Mouse (Mus musculus) liver, postnatal 0 days (tissue): ENCODE measurements around the gene Syne3. TPM values are rescaled to one million over a fixed set of nuclear protein-coding genes. Genes with fewer than 3 reads are reported as not detected.

ENCODE experiments used
- ATAC-seq: fragments of 200-750 bp; cut with Nextera tagmentation; 2 replicates; pipeline ENCODE4 v1.8.0; 2017; ENCODE audit warnings: mild to moderate bottlenecking, moderate library complexity
- DNase-seq: peaks from one replicate; pipeline ENCODE4 v3.0.0-alpha.2; 2016
- H3K27ac ChIP-seq: fragments of 300-500 bp; sonication (generic); 2 replicates; pipeline ENCODE4 v1.5.1; 2014; ENCODE audit warnings: antibody characterized with exemption, moderate library complexity, mild to moderate bottlenecking, low read depth
- H3K27me3 ChIP-seq: fragments of 300-500 bp; sonication (generic); 2 replicates; pipeline ENCODE4 v1.6.1; 2014; ENCODE audit warnings: low read length, control low read depth, mixed read lengths; ENCODE audit not compliant: insufficient read depth
- H3K36me3 ChIP-seq: fragments of 300-500 bp; sonication (generic); replicated peaks from 2 replicates; pipeline ENCODE4 v1.6.1; 2014; ENCODE audit warnings: mild to moderate bottlenecking, control low read depth, low read length, moderate library complexity, mixed read lengths; ENCODE audit not compliant: insufficient read depth
- H3K4me1 ChIP-seq: fragments of 300-500 bp; sonication (generic); 2 replicates; pipeline ENCODE4 v1.6.1; 2014; ENCODE audit warnings: antibody characterized with exemption, mild to moderate bottlenecking, control low read depth; ENCODE audit not compliant: insufficient read depth
- H3K4me2 ChIP-seq: fragments of 300-500 bp; sonication (generic); 2 replicates; pipeline ENCODE4 v1.6.1; 2014; ENCODE audit warnings: low read depth, mild to moderate bottlenecking, low read length, moderate library complexity, mixed read lengths
- H3K4me3 ChIP-seq: fragments of 300-500 bp; sonication (generic); 2 replicates; pipeline ENCODE4 v1.5.1; 2014; ENCODE audit warnings: low read depth, low read length
- H3K9ac ChIP-seq: fragments of 300-500 bp; sonication (generic); replicated peaks from 2 replicates; pipeline ENCODE4 v1.6.1; 2014; ENCODE audit warnings: mild to moderate bottlenecking, moderate library complexity
- H3K9me3 ChIP-seq: fragments of 300-500 bp; sonication (generic); 2 replicates; pipeline ENCODE4 v1.6.1; 2016; ENCODE audit warnings: mild to moderate bottlenecking, control low read depth, low read length, mixed read lengths
- CTCF ChIP-seq: sonication (generic); IDR thresholded peaks from 2 replicates; pipeline ENCODE4 v1.5.1; 2016; ENCODE audit warnings: antibody characterized with exemption, low read depth
- EP300 ChIP-seq: IDR thresholded peaks from 2 replicates; pipeline ENCODE4 v1.6.1; 2016; ENCODE audit warnings: antibody characterized with exemption, low read depth, mild to moderate bottlenecking
- whole genome bisulfite sequencing: fragments of 180-500 bp; shearing (Covaris S2); extraction: QIAGEN DNeasy Blood & Tissue Kit; methylation state at CpG from one replicate; pipeline ENCODE4 v1.1.7; 2014; ENCODE audit not compliant: insufficient replicate concordance; 5-methylcytosine and 5-hydroxymethylcytosine counted together
- polyA plus RNA-seq: library from polyadenylated mRNA; unstranded; fragments of >200 nt; fragmentation: Nextera tagmentation; extraction: Ambion mirVana; gene quantifications from 2 replicates; pipeline ENCODE4 v1.2.1, GENCODE M21; 2015

Gene Syne3
- polyA plus RNA-seq, 1 experiment from 2014 or later = 2.3 TPM

DNA sequence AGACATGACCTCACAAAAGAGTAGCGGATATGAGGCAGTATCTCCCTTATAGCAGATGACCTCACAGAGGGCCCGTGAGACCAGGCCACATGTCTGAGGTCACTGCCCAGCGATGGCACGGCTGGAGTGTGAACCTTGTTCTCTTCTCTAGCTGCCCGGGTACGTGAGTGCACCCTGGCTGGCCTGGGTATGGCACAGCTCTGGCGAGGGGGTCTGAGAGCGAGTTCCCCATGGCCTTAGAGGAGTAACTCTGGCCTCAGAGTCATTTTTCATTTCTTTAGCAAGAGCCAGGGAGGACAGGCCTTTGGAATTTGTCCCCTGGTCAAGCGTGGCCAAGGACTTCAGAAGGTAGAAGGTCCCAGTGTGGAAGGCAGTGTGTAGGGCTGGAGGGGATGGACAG, 35.2 kb upstream of the Syne3 start:
- no peaks in the 10 kb centered on the region; the same call in 1 of the 2 replicates for H3K9me3 ChIP-seq
- 79% methylated on average over 9 of the region's 9 CpGs for WGBS
- TF ChIP-seq EP300 (no peak), CTCF (no peak)
- peaks cover 15% of the 10 kb centered on the region for H3K4me1 ChIP-seq
- H3K36me3 ChIP-seq = peaks cover 39% of the 10 kb centered on the region
- no peak overlapping the region for H3K4me2 ChIP-seq
- no peaks in the 10 kb centered on the region for H3K27me3 ChIP-seq
- ATAC-seq (peak; percentile 40), DNase-seq (no peak)
- no peak overlapping the region for H3K27ac ChIP-seq
- H3K4me3 ChIP-seq = no peak overlapping the region
- no peak overlapping the region for H3K9ac ChIP-seq

GRCm38 (mm10) chr12:105043081-105043480, 33.5 kb upstream of the Syne3 start:
- Histone ChIP-seq H3K4me1 (peaks cover 26% of the 10 kb centered on the region), H3K9me3 (no peaks in the 10 kb centered on the region; the same call in 1 of the 2 replicates), H3K4me3 (no peak overlapping the region), H3K9ac (no peak overlapping the region), H3K4me2 (no peak overlapping the region), H3K27me3 (no peaks in the 10 kb centered on the region), H3K27ac (no peak overlapping the region), H3K36me3 (peaks cover 39% of the 10 kb centered on the region)
- DNase-seq = no peak
- 87% methylated on average over 5 of the region's 5 CpGs for WGBS
- no peak for TF ChIP-seq EP300
- no peak for ATAC-seq

- peak overlapping the region; percentile 16; the same call in 1 of the 2 replicates for H3K9ac ChIP-seq
- H3K36me3 ChIP-seq = peaks cover 58% of the 10 kb centered on the region
- peak; percentile 38 for ATAC-seq
- no peaks in the 10 kb centered on the region; the same call in 1 of the 2 replicates for H3K9me3 ChIP-seq
- peak; percentile 61 for DNase-seq
- H3K4me2 ChIP-seq = peak overlapping the region; percentile 80
- H3K4me3 ChIP-seq = no peak overlapping the region
- WGBS = 83% methylated on average over 7 of the region's 7 CpGs
- H3K27ac ChIP-seq = peak overlapping the region; percentile 82
- peaks cover 48% of the 10 kb centered on the region for H3K4me1 ChIP-seq
- no peak for TF ChIP-seq CTCF
- peak; percentile 87 for TF ChIP-seq EP300
- H3K27me3 ChIP-seq = no peaks in the 10 kb centered on the region
Observed at GRCm38 (mm10) chr12:105040950-105041349, 31.3 kb upstream of the Syne3 start.

DNA sequence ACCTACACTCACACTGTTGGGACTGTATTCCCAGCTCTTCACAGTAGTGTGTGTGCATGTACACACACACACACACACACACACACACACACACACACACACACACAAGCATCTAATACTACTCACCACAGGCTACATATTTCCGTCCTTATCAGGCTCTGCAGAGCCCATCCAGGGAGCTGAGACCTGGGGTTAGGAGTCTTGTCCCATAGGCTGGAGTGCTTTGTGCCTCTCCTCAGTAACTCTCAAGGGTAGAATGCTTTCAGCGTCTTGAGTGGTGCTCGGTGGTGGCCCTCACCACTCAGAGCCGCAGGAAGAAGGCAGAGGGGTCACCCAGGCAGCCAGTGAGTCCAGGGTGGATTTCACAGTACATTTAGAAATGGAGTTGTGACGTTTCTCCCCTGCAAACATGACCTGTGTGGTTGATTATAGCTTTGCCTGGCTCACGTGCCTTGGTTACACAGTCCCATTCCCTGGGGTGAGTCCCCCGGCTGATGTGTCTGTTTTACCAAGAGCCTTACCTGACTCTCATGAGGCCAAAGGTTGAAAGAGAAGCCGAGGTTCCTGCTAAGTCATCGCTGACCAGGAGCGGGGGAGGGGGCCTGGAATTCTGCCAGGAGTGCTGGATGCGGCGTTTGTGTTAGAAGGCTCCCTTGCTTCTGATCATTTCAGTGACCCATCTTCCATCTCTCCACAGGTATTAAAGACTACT, 30.1 kb upstream of the Syne3 start:
- peak; percentile 76 for DNase-seq
- Histone ChIP-seq H3K9me3 (no peaks in the 10 kb centered on the region), H3K27ac (peak overlapping the region; percentile 82), H3K27me3 (no peaks in the 10 kb centered on the region), H3K4me3 (peak overlapping the region; percentile 86), H3K4me1 (peaks cover 57% of the 10 kb centered on the region), H3K9ac (peak overlapping the region; percentile 35), H3K36me3 (peaks cover 67% of the 10 kb centered on the region), H3K4me2 (peak overlapping the region; percentile 80)
- TF ChIP-seq CTCF = no peak
- 0 out of 2 replicates have a peak, but pooled peaks have one; percentile 3 for TF ChIP-seq EP300
- 49% methylated on average over 12 of the region's 12 CpGs for WGBS
- ATAC-seq = peak; percentile 64

DNA sequence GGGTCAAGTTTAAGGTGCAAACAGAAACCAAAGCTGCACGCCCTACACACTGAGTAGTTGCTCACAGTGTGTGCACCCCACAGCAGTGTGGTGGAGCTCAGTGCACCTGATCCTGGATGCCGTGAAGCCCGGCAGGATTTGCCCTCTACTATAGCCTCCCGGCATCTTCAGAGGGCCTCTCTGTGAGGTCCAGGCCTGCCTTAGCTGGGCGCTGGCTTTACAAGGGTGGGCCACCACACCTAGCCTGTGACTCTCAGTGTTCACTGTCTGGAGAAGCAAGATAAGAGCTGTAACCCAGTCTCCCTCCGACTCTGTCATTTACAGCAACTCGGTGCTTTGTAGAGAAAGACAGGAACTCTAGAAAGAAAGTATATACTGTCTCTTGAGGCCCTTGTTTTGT, 29.3 kb upstream of the Syne3 start:
- peak overlapping the region; percentile 80 for H3K4me2 ChIP-seq
- 34% methylated on average over 7 of the region's 7 CpGs for WGBS
- TF ChIP-seq EP300 (peak; percentile 89), CTCF (no peak)
- peak overlapping the region; percentile 82 for H3K27ac ChIP-seq
- H3K9ac ChIP-seq = peak overlapping the region; percentile 35
- H3K27me3 ChIP-seq = no peaks in the 10 kb centered on the region
- ATAC-seq (peak; percentile 82), DNase-seq (peak; percentile 70)
- peak overlapping the region; percentile 86 for H3K4me3 ChIP-seq
- H3K9me3 ChIP-seq = no peaks in the 10 kb centered on the region
- peaks cover 68% of the 10 kb centered on the region for H3K36me3 ChIP-seq
- peaks cover 65% of the 10 kb centered on the region for H3K4me1 ChIP-seq

- ATAC-seq (no peak), DNase-seq (peak; percentile 29)
- Histone ChIP-seq H3K4me1 (peaks cover 65% of the 10 kb centered on the region), H3K9me3 (no peaks in the 10 kb centered on the region), H3K4me3 (peak overlapping the region; percentile 86), H3K27me3 (no peaks in the 10 kb centered on the region), H3K4me2 (peak overlapping the region; percentile 80), H3K36me3 (peaks cover 63% of the 10 kb centered on the region), H3K27ac (peak overlapping the region; percentile 82), H3K9ac (peak overlapping the region; percentile 35)
- 75% methylated on average over 11 of the region's 11 CpGs for WGBS
- TF ChIP-seq CTCF = no peak
- TF ChIP-seq EP300 = no peak
Observed at GRCm38 (mm10) chr12:105038211-105038610, 28.6 kb upstream of the Syne3 start.
